Mouse (Mus musculus): ENCODE results near the gene Ramp1. TPM values are rescaled to one million over a fixed set of nuclear protein-coding genes. Genes with fewer than 3 reads are reported as not detected.

Ramp1 gene
- polyA plus RNA-seq, 1 experiment from 2014 or later: 0.47 TPM

GRCm38 (mm10) chr1:91181784-91182450 is 2.3 kb downstream of the Ramp1 start:
- no peak overlapping the region for H3K27ac ChIP-seq (replicated peaks)
- no peak overlapping the region for H3K4me3 ChIP-seq
- H3K9me3 ChIP-seq (replicated peaks): no peaks in the 10 kb centered on the region
- no peak for DNase-seq (ENCODE audit: low spot score)
- peaks cover 51% of the 10 kb centered on the region for H3K27me3 ChIP-seq (ENCODE audit: low read depth, poor library complexity, severe bottlenecking)
- H3K36me3 ChIP-seq: no peaks in the 10 kb centered on the region
- H3K4me1 ChIP-seq: peaks cover 33% of the 10 kb centered on the region
- 58% methylated on average over 12 of the region's 12 CpGs for WGBS

GRCm38 (mm10) chr1:91183305-91183704 is 3.7 kb downstream of the Ramp1 start:
- peaks cover 45% of the 10 kb centered on the region for H3K27me3 ChIP-seq (ENCODE audit: low read depth, poor library complexity, severe bottlenecking)
- H3K4me3 ChIP-seq: no peak overlapping the region
- no peaks in the 10 kb centered on the region for H3K9me3 ChIP-seq (replicated peaks)
- peaks cover 33% of the 10 kb centered on the region for H3K4me1 ChIP-seq
- H3K27ac ChIP-seq (replicated peaks): no peak overlapping the region
- no peak for DNase-seq (ENCODE audit: low spot score)
- H3K36me3 ChIP-seq: no peaks in the 10 kb centered on the region
- WGBS: 89% methylated on average over 10 of the region's 10 CpGs

- H3K27me3 ChIP-seq (ENCODE audit: low read depth, poor library complexity, severe bottlenecking): peaks cover 12% of the 10 kb centered on the region; the same call in 1 of the 2 replicates
- no peak for DNase-seq (ENCODE audit: low spot score)
- H3K9me3 ChIP-seq (replicated peaks): no peaks in the 10 kb centered on the region
- H3K4me3 ChIP-seq: no peak overlapping the region
- peaks cover 9% of the 10 kb centered on the region for H3K4me1 ChIP-seq
- H3K36me3 ChIP-seq: no peaks in the 10 kb centered on the region
- H3K27ac ChIP-seq (replicated peaks): no peak overlapping the region
- 94% methylated on average over 6 of the region's 6 CpGs for WGBS
Measured at GRCm38 (mm10) chr1:91186677-91187076, 7.1 kb downstream of the Ramp1 start.

DNA sequence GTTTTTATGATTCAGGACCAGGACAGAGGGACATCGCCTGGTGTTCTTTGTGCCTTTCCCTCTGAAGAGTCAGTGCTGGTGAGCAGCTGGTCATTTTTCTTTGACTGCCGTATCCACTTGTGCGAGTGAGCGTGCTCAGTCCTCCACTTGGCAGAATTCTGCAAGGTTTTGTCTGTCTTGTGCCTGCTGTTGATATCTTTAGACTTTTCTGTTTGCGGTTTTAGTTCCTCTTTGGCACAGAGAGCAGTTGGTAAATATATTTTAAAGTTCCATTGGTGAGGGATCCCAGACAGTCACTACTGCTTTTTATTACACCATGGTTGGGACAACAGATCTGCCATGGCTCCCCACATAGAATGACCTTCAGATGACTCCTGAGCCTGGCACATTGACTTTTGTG is 7.7 kb downstream of the Ramp1 start:
- Histone ChIP-seq H3K27ac (replicated peaks) (no peak overlapping the region), H3K4me3 (no peak overlapping the region), H3K36me3 (no peaks in the 10 kb centered on the region), H3K27me3 (ENCODE audit: low read depth, poor library complexity, severe bottlenecking) (peaks cover 6% of the 10 kb centered on the region; the same call in 1 of the 2 replicates), H3K4me1 (peaks cover 3% of the 10 kb centered on the region), H3K9me3 (replicated peaks) (no peaks in the 10 kb centered on the region)
- no peak for DNase-seq (ENCODE audit: low spot score)
- 91% methylated on average over 5 of the region's 5 CpGs for WGBS

DNA sequence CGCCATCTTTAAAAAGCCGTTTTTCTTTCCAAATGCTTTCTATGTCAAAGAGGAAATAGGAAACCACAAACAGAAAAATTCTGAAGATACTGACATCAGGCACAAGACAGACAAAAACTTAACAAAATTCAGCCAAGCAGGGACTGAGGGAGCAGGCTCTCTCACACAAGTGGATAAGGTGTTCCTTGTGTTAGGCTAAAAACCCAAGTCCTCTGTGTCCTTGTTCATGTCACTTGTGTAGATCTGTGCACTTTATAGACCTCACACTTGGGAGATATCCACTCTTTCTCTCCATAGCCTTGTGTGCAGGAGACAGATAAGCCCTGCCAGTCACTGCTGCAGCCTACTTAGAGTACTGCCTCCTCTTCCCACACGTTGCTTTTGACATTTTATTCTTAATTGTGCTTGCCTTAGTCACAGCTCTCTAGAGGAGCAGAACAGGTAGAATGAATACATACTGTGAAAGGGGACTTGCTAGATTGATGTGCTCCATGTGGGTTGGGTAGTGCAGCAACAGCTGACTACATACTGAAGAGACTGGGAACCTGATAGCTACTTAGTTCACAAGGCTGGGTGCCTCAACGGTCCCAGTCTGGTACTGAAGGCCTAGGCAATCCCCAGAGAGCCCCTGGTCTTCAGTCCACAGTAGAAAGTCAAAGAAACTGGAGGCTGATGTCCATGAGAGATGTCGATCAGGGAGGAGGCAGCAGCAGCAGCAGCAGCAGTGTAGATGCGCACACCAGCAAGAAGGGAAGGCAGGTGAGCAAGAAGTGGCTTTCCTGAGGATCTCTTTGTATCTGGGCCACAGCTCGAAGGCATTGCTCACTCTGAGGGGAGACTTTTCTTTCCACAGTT is 8.4 kb downstream of the Ramp1 start:
- H3K27ac ChIP-seq (replicated peaks): no peak overlapping the region
- H3K27me3 ChIP-seq (ENCODE audit: low read depth, poor library complexity, severe bottlenecking): no peaks in the 10 kb centered on the region
- no peak overlapping the region for H3K4me3 ChIP-seq
- H3K4me1 ChIP-seq: no peaks in the 10 kb centered on the region
- WGBS: 88% methylated on average over 7 of the region's 7 CpGs
- H3K9me3 ChIP-seq (replicated peaks): no peaks in the 10 kb centered on the region
- H3K36me3 ChIP-seq: no peaks in the 10 kb centered on the region
- DNase-seq (ENCODE audit: low spot score): no peak

- no peaks in the 10 kb centered on the region for H3K27me3 ChIP-seq (ENCODE audit: low read depth, poor library complexity, severe bottlenecking)
- no peak overlapping the region for H3K27ac ChIP-seq (replicated peaks)
- H3K9me3 ChIP-seq (replicated peaks): no peaks in the 10 kb centered on the region
- no peak overlapping the region for H3K4me3 ChIP-seq
- 92% methylated on average over 10 of the region's 10 CpGs for WGBS
- no peak for DNase-seq (ENCODE audit: low spot score)
- H3K36me3 ChIP-seq: no peaks in the 10 kb centered on the region
- no peaks in the 10 kb centered on the region for H3K4me1 ChIP-seq
Measured at GRCm38 (mm10) chr1:91188851-91189460, 9.3 kb downstream of the Ramp1 start.

GRCm38 (mm10) chr1:91192184-91192583 is 12.6 kb downstream of the Ramp1 start:
- Histone ChIP-seq H3K27me3 (ENCODE audit: low read depth, poor library complexity, severe bottlenecking) (no peaks in the 10 kb centered on the region), H3K27ac (replicated peaks) (no peak overlapping the region), H3K9me3 (replicated peaks) (no peaks in the 10 kb centered on the region), H3K4me1 (no peaks in the 10 kb centered on the region), H3K36me3 (no peaks in the 10 kb centered on the region), H3K4me3 (no peak overlapping the region)
- 84% methylated on average over 8 of the region's 8 CpGs for WGBS
- DNase-seq (ENCODE audit: low spot score): no peak

DNA sequence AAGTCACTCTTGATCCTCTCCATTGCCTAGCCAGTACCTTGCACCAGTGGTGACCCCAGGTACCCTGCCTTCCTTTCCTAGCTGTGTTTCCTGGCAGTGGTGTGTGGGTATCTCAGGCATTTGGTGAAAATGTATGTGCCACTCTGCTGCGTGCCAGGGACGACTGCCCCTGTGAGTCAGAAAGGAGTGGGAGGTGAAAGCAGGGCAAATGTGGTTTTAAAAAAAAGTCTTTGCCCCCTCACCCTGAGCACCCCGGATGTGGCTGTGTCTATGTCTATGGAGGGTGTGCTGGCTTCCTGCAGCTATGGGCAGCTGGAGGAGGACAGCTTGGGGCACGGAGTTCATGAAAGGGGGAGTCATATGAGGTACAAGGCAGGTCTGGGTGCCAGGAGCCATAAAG is 13.6 kb downstream of the Ramp1 start:
- H3K27ac ChIP-seq (replicated peaks): no peak overlapping the region; the same call in 1 of the 2 replicates
- no peaks in the 10 kb centered on the region for H3K9me3 ChIP-seq (replicated peaks)
- no peaks in the 10 kb centered on the region for H3K27me3 ChIP-seq (ENCODE audit: low read depth, poor library complexity, severe bottlenecking)
- H3K36me3 ChIP-seq: no peaks in the 10 kb centered on the region
- no peaks in the 10 kb centered on the region for H3K4me1 ChIP-seq
- no peak overlapping the region for H3K4me3 ChIP-seq
- no peak for DNase-seq (ENCODE audit: low spot score)
- 85% methylated on average over 4 of the region's 4 CpGs for WGBS

DNA sequence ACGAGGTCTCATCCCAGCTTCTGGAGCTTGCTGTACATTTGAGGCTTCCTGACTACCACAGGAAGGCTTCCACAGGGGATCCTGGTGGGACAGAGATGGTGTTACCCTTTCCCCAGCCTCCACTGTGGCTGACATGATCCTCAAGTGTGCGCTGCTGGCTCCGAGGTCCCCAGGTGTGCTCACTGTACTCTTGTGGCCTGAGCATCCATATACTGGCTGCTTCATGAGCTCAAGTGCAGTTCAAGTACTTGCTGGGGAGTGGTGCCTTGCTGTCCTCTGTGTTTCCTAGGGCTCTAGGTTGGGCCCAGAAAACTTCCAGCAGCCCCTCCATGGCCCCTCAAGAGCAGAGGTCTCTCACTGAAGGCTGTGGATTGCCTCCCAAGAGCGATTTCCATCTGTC is 14.1 kb downstream of the Ramp1 start:
- H3K36me3 ChIP-seq: no peaks in the 10 kb centered on the region
- no peaks in the 10 kb centered on the region for H3K4me1 ChIP-seq
- no peaks in the 10 kb centered on the region for H3K9me3 ChIP-seq (replicated peaks)
- DNase-seq (ENCODE audit: low spot score): no peak
- no peak overlapping the region for H3K4me3 ChIP-seq
- H3K27ac ChIP-seq (replicated peaks): no peak overlapping the region
- WGBS: 80% methylated on average over 4 of the region's 4 CpGs
- H3K27me3 ChIP-seq (ENCODE audit: low read depth, poor library complexity, severe bottlenecking): no peaks in the 10 kb centered on the region

DNA sequence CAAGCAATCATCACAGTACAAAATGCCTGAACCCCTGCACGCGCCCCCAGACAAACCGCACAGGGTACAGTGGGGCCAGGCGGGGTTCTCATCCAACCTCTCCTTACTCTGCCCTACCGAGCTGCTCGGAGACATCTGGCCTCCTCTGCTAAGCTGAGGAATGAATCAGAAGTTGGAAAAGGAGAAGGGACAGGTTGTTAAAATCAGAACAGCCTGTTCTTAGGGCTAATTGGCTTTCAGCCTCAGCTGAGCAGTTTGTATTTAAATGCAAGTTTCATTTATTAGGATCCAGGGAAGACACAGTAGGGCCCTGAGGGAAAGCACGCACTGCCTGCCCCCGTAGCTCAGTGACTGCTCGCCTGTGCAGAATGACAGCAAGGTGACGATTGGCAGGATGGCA is 20.2 kb downstream of the Ramp1 start:
- H3K4me3 ChIP-seq: no peak overlapping the region
- H3K27me3 ChIP-seq (ENCODE audit: low read depth, poor library complexity, severe bottlenecking): no peaks in the 10 kb centered on the region
- 92% methylated on average over 10 of the region's 10 CpGs for WGBS
- no peak for DNase-seq (ENCODE audit: low spot score)
- no peaks in the 10 kb centered on the region for H3K4me1 ChIP-seq
- H3K36me3 ChIP-seq: no peaks in the 10 kb centered on the region
- no peak overlapping the region for H3K27ac ChIP-seq (replicated peaks)
- H3K9me3 ChIP-seq (replicated peaks): no peaks in the 10 kb centered on the region

- no peak for DNase-seq (ENCODE audit: low spot score)
- Histone ChIP-seq H3K4me3 (no peak overlapping the region), H3K9me3 (replicated peaks) (no peaks in the 10 kb centered on the region), H3K27ac (replicated peaks) (no peak overlapping the region), H3K4me1 (no peaks in the 10 kb centered on the region), H3K27me3 (ENCODE audit: low read depth, poor library complexity, severe bottlenecking) (no peaks in the 10 kb centered on the region), H3K36me3 (no peaks in the 10 kb centered on the region)
- WGBS: 68% methylated on average over 3 of the region's 3 CpGs
Measured at GRCm38 (mm10) chr1:91201122-91201521, 21.5 kb downstream of the Ramp1 start.

- Histone ChIP-seq H3K4me3 (no peak overlapping the region), H3K4me1 (no peaks in the 10 kb centered on the region), H3K9me3 (replicated peaks) (no peaks in the 10 kb centered on the region), H3K36me3 (no peaks in the 10 kb centered on the region), H3K27me3 (ENCODE audit: low read depth, poor library complexity, severe bottlenecking) (no peaks in the 10 kb centered on the region), H3K27ac (replicated peaks) (0 out of 2 replicates have a peak overlapping the region, but pooled peaks have one; percentile 28)
- DNase-seq (ENCODE audit: low spot score): no peak
- WGBS: 81% methylated on average over 5 of the region's 5 CpGs
Measured at GRCm38 (mm10) chr1:91204221-91204765, 24.7 kb downstream of the Ramp1 start.
